Mouse (Mus musculus) ES-E14 (cell line): ENCODE data around the gene Defb36. TPM values are rescaled to one million over a fixed set of nuclear protein-coding genes. Genes with fewer than 3 reads are reported as not detected.

Source experiments
- DNase-seq: peaks from one replicate; pipeline ENCODE4 v3.0.0-alpha.2; 2013; ENCODE audit warnings: low read depth, low spot score
- H3K27ac ChIP-seq: 2 replicates; pipeline ENCODE4 v1.5.1; 2012; ENCODE audit warnings: low read depth, mild to moderate bottlenecking, low read length, moderate library complexity, mixed read lengths; ENCODE audit not compliant: poor library complexity, insufficient read depth, severe bottlenecking
- H3K36me3 ChIP-seq: 2 replicates; pipeline ENCODE4 v1.6.1; 2012; ENCODE audit warnings: mild to moderate bottlenecking, low read length, moderate library complexity, mixed read lengths; ENCODE audit not compliant: control insufficient read depth, poor library complexity, insufficient read depth, severe bottlenecking
- H3K4me1 ChIP-seq, 2 experiments: fragments of 150-350 bp in 1 of 2; sonication (generic) in 1 of 2; 2 replicates each; pipeline ENCODE4 v1.6.1; 2012; ENCODE audit warnings: low read length in 2 of 2, mild to moderate bottlenecking in 1 of 2, mixed read lengths in 1 of 2; ENCODE audit not compliant: control insufficient read depth in 2 of 2, insufficient read depth in 2 of 2, poor library complexity in 1 of 2
- H3K4me3 ChIP-seq, 2 experiments: fragments of 150-350 bp in 1 of 2; sonication (generic) in 1 of 2; 2 replicates each; pipeline ENCODE4 v1.5.1; 2012; ENCODE audit warnings: low read length in 2 of 2, low read depth in 1 of 2, mild to moderate bottlenecking in 1 of 2, mixed read lengths in 1 of 2; ENCODE audit not compliant: insufficient read depth in 1 of 2, poor library complexity in 1 of 2, severe bottlenecking in 1 of 2
- H3K9ac ChIP-seq: 2 replicates; pipeline ENCODE4 v1.6.1; 2012; ENCODE audit warnings: low read depth, mild to moderate bottlenecking, low read length, mixed read lengths; ENCODE audit not compliant: poor library complexity, insufficient read depth, severe bottlenecking
- H3K9me3 ChIP-seq: fragments of 150-350 bp; sonication (generic); 2 replicates; pipeline ENCODE4 v1.6.1; 2012; ENCODE audit warnings: low read depth, mild to moderate bottlenecking, low read length; ENCODE audit not compliant: control insufficient read depth, insufficient read depth
- CHD2 ChIP-seq: IDR thresholded peaks from 2 replicates; pipeline ENCODE4 v1.6.1; 2014; ENCODE audit warnings: mild to moderate bottlenecking, low read depth, low read length, inconsistent platforms
- HCFC1 ChIP-seq: IDR thresholded peaks from 2 replicates; pipeline ENCODE4 v1.6.1; 2012; ENCODE audit warnings: low read length, inconsistent platforms, borderline replicate concordance; ENCODE audit not compliant: insufficient read depth
- MAFK ChIP-seq: IDR thresholded peaks from 2 replicates; pipeline ENCODE4 v1.6.1; 2014; ENCODE audit warnings: mild to moderate bottlenecking, low read depth, low read length, inconsistent platforms; ENCODE audit not compliant: insufficient read depth
- ZC3H11A ChIP-seq: IDR thresholded peaks from 2 replicates; pipeline ENCODE4 v1.6.1; 2012; ENCODE audit warnings: low read depth, mild to moderate bottlenecking, inconsistent platforms, low read length, borderline replicate concordance
- ZNF384 ChIP-seq: IDR thresholded peaks from 2 replicates; pipeline ENCODE4 v1.6.1; 2012; ENCODE audit warnings: low read depth, low read length, inconsistent platforms
- in situ Hi-C, 2 experiments: fragments of 600-800 bp; cut with MboI; formaldehyde crosslinking; loops; one replicate each; pipeline ENCODE4 v1.15.1; 2025; ENCODE audit warnings: low sequenced_read_pairs in 2 of 2, inconsistent platforms in 1 of 2; ENCODE audit not compliant: unreplicated experiment in 2 of 2
- total RNA-seq: library from RNA; depleted of rRNA; stranded (reverse); fragments of 300-350 nt; gene quantifications from 2 replicates; pipeline ENCODE4 v1.2.3, GENCODE M21; 2012

The Defb36 gene
- total RNA-seq, 1 experiment, result not detected

GRCm38 (mm10) chr2:152601275-152601960 lies 2.7 kb upstream of the Defb36 start:
- H3K4me3 ChIP-seq, result no peak overlapping the region
- H3K4me1 ChIP-seq, result peaks cover 0 to 2% of the 10 kb centered on the region in 2 experiments; a peak in 1 of 4 replicates
- H3K9ac ChIP-seq, result no peak overlapping the region
- H3K9me3 ChIP-seq, result no peaks in the 10 kb centered on the region
- no peaks in the 10 kb centered on the region for H3K36me3 ChIP-seq
- no peak overlapping the region for H3K27ac ChIP-seq
- in situ Hi-C loops, result no loop called here
- DNase-seq, result no peak
- TF ChIP-seq CHD2, result no peak
- TF ChIP-seq MAFK, result no peak
- no peak for TF ChIP-seq ZC3H11A
- TF ChIP-seq HCFC1, result no peak
- no peak for TF ChIP-seq ZNF384

DNA sequence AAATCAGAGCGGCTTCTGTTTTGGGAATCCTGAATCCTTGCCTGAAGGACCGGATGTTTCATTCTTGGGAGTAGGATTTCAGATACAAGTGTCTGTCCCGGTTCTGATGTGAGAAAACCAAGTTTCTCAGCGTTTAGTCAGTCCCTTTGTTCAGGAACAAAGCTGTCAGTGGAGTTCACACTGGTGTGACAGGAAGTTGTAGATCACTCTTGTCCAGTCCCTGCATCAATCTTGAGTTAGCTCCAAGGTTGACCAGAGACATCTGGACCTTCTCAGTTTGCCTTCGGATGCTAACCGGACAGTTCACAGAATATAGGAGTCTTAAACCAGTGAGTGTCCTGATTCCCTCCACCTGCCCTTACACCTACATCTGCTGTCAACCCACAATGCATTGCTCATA lies 3.6 kb downstream of the Defb36 start:
- no peak overlapping the region for H3K27ac ChIP-seq
- TF ChIP-seq MAFK, result no peak
- no peak for TF ChIP-seq HCFC1
- no peak for TF ChIP-seq ZNF384
- no peak for TF ChIP-seq ZC3H11A
- no peak for TF ChIP-seq CHD2
- no peak for DNase-seq
- peaks cover 0 to 9% of the 10 kb centered on the region in 2 experiments; a peak in 1 of 4 replicates for H3K4me1 ChIP-seq
- H3K9me3 ChIP-seq, result no peaks in the 10 kb centered on the region
- no peak overlapping the region for H3K4me3 ChIP-seq
- H3K9ac ChIP-seq, result no peak overlapping the region
- in situ Hi-C loops, result no loop called here
- H3K36me3 ChIP-seq, result no peaks in the 10 kb centered on the region

GRCm38 (mm10) chr2:152608719-152609118 lies 4.6 kb downstream of the Defb36 start:
- Histone ChIP-seq H3K9me3 (no peaks in the 10 kb centered on the region), H3K4me3 (no peak overlapping the region), H3K4me1 (peaks cover 0 to 9% of the 10 kb centered on the region in 2 experiments; a peak in 1 of 4 replicates), H3K36me3 (no peaks in the 10 kb centered on the region), H3K9ac (no peak overlapping the region), H3K27ac (no peak overlapping the region)
- in situ Hi-C loops, result no loop called here
- TF ChIP-seq ZNF384 (no peak), CHD2 (no peak), ZC3H11A (no peak)
- no peak for DNase-seq

- H3K9me3 ChIP-seq, result no peaks in the 10 kb centered on the region
- H3K4me1 ChIP-seq, result peaks cover 0 to 7% of the 10 kb centered on the region in 2 experiments; a peak in 1 of 4 replicates
- TF ChIP-seq MAFK, result no peak
- TF ChIP-seq HCFC1, result no peak
- TF ChIP-seq ZC3H11A, result no peak
- TF ChIP-seq ZNF384, result no peak
- no peak for TF ChIP-seq CHD2
- H3K27ac ChIP-seq, result no peak overlapping the region
- H3K9ac ChIP-seq, result no peak overlapping the region
- in situ Hi-C loops, result no loop called here
- no peaks in the 10 kb centered on the region for H3K36me3 ChIP-seq
- no peak overlapping the region for H3K4me3 ChIP-seq
- peak; percentile 51 for DNase-seq
Measured at GRCm38 (mm10) chr2:152612193-152612592, 8.1 kb downstream of the Defb36 start.
